Mouse (Mus musculus) heart, embryonic 12.5 days (tissue): ENCODE measurements at regions not wholly inside any gene's neighbourhood (a gene's known extent, or its start where the extent isn't known, plus 50 kb on each side); places are given as distances from the start of the nearest gene placed in this dataset.
A peak's percentile ranks its signal among the peaks of the same experiment; 100 is the strongest.

Source experiments
- ATAC-seq: fragments of 200-750 bp; cut with Nextera tagmentation; 2 replicates; pipeline ENCODE4 v1.8.0; 2017; ENCODE audit warnings: moderate TSS enrichment, moderate library complexity; ENCODE audit not compliant: insufficient number of reproducible peaks, low FRiP score
- H3K27ac ChIP-seq: fragments of 300-500 bp; sonication (generic); 2 replicates; pipeline ENCODE4 v1.5.1; 2016; ENCODE audit warnings: mild to moderate bottlenecking, moderate library complexity; ENCODE audit not compliant: poor library complexity, severe bottlenecking
- H3K27me3 ChIP-seq: fragments of 300-500 bp; sonication (generic); replicated peaks from 2 replicates; pipeline ENCODE4 v1.6.1; 2016; ENCODE audit warnings: mild to moderate bottlenecking, moderate library complexity
- H3K36me3 ChIP-seq: fragments of 300-500 bp; sonication (generic); 2 replicates; pipeline ENCODE4 v1.6.1; 2016; ENCODE audit warnings: mild to moderate bottlenecking, moderate library complexity
- H3K4me1 ChIP-seq: fragments of 300-500 bp; sonication (generic); replicated peaks from 2 replicates; pipeline ENCODE4 v1.6.1; 2016; ENCODE audit warnings: mild to moderate bottlenecking
- H3K4me2 ChIP-seq: fragments of 300-500 bp; sonication (generic); 2 replicates; pipeline ENCODE4 v1.6.1; 2016; ENCODE audit warnings: mild to moderate bottlenecking, moderate library complexity
- H3K4me3 ChIP-seq: fragments of 300-500 bp; sonication (generic); 2 replicates; pipeline ENCODE4 v1.5.1; 2016; ENCODE audit warnings: mild to moderate bottlenecking
- H3K9ac ChIP-seq: fragments of 300-500 bp; sonication (generic); 2 replicates; pipeline ENCODE4 v1.6.1; 2016; ENCODE audit warnings: mild to moderate bottlenecking, moderate library complexity
- H3K9me3 ChIP-seq: fragments of 300-500 bp; sonication (generic); replicated peaks from 2 replicates; pipeline ENCODE4 v1.6.1; 2016; ENCODE audit warnings: mild to moderate bottlenecking, moderate library complexity
- WGBS: fragments of 180-500 bp; shearing (Covaris S2); methylation state at CpG from one replicate; pipeline ENCODE4 v1.1.7; 2016; 5-methylcytosine and 5-hydroxymethylcytosine counted together

GRCm38 (mm10) chr7:129964192-129964591, 372.5 kb downstream of the Wdr11 start:
- H3K36me3 ChIP-seq = no peaks in the 10 kb centered on the region
- 12% methylated on average over 8 of the region's 8 CpGs for WGBS
- no peak overlapping the region for H3K27ac ChIP-seq
- no peak overlapping the region for H3K4me3 ChIP-seq
- ATAC-seq = 0 out of 2 replicates have a peak, but pooled peaks have one; percentile 15
- H3K9me3 ChIP-seq = no peaks in the 10 kb centered on the region
- H3K9ac ChIP-seq = no peak overlapping the region
- peaks cover 12% of the 10 kb centered on the region for H3K4me1 ChIP-seq
- H3K4me2 ChIP-seq = no peak overlapping the region
- H3K27me3 ChIP-seq = peaks cover 5% of the 10 kb centered on the region; the same call in 1 of the 2 replicates

GRCm38 (mm10) chr7:129965281-129966051, 373.8 kb downstream of the Wdr11 start:
- no peak overlapping the region for H3K4me2 ChIP-seq
- ATAC-seq = no peak
- H3K4me3 ChIP-seq = no peak overlapping the region
- no peak overlapping the region for H3K27ac ChIP-seq
- WGBS = 80% methylated on average over 9 of the region's 9 CpGs
- H3K9me3 ChIP-seq = no peaks in the 10 kb centered on the region
- no peaks in the 10 kb centered on the region for H3K36me3 ChIP-seq
- peaks cover 12% of the 10 kb centered on the region for H3K4me1 ChIP-seq
- no peak overlapping the region for H3K9ac ChIP-seq
- H3K27me3 ChIP-seq = peaks cover 5% of the 10 kb centered on the region; the same call in 1 of the 2 replicates

- Histone ChIP-seq H3K27me3 (no peaks in the 10 kb centered on the region), H3K4me3 (no peak overlapping the region), H3K9ac (no peak overlapping the region), H3K4me2 (no peak overlapping the region), H3K36me3 (no peaks in the 10 kb centered on the region), H3K27ac (no peak overlapping the region), H3K4me1 (peaks cover 12% of the 10 kb centered on the region), H3K9me3 (no peaks in the 10 kb centered on the region)
- WGBS = 82% methylated on average over 2 of the region's 2 CpGs
- ATAC-seq = no peak
Observed at GRCm38 (mm10) chr7:129966771-129967170, 375.1 kb downstream of the Wdr11 start.

- Histone ChIP-seq H3K4me2 (no peak overlapping the region), H3K4me1 (no peaks in the 10 kb centered on the region), H3K9me3 (no peaks in the 10 kb centered on the region), H3K27ac (no peak overlapping the region), H3K4me3 (no peak overlapping the region), H3K9ac (no peak overlapping the region), H3K36me3 (no peaks in the 10 kb centered on the region), H3K27me3 (no peaks in the 10 kb centered on the region)
- no peak for ATAC-seq
- WGBS = 90% methylated on average over 1 of the region's 1 CpGs
Observed at GRCm38 (mm10) chr7:129970201-129970600, 378.5 kb downstream of the Wdr11 start.

DNA sequence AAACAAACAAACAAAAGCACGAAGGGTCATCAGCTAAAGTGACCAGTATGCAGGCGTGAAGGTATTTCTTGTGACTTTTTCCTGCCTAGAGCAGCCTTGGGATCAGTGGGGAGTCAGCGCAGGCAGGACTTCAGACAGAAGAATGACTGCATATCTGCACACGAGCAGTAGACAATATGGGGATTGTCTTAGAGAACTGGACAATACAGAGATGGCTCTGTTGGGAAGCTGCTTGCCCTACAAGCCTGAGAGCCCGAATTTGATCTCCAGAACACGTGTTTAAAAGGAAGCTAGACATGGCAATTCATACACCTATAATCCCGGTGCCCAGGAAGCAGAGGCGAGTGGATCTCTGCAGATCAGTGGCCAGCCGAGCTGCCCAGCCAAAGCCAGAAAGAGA, 382.5 kb downstream of the Wdr11 start:
- 79% methylated on average over 9 of the region's 9 CpGs for WGBS
- Histone ChIP-seq H3K27me3 (no peaks in the 10 kb centered on the region), H3K27ac (no peak overlapping the region), H3K9ac (no peak overlapping the region), H3K4me1 (peaks cover 4% of the 10 kb centered on the region; the same call in 1 of the 2 replicates), H3K36me3 (no peaks in the 10 kb centered on the region), H3K4me3 (no peak overlapping the region), H3K4me2 (no peak overlapping the region), H3K9me3 (no peaks in the 10 kb centered on the region)
- ATAC-seq = no peak

DNA sequence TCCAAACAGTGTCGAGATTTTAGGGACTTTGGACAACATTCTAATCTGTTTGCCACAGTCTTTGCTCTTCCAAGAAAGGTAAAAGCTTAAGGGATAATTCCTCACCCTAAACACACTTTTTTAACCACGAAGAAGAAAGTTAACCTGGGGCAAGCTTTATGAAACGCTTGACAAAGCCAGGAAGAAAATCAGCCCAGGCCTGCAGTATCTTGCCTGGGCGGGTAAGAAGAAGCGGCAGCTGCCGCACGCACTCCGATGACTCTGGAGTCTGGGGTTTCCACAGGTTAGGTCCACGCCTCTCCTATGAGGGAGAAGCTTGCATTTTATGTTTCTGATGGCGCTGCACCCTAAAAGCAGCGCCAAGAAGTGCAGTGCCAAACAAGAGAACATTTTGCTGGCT, 383.2 kb downstream of the Wdr11 start:
- H3K4me2 ChIP-seq = no peak overlapping the region
- no peak overlapping the region for H3K9ac ChIP-seq
- no peaks in the 10 kb centered on the region for H3K36me3 ChIP-seq
- no peak overlapping the region for H3K27ac ChIP-seq
- H3K27me3 ChIP-seq = no peaks in the 10 kb centered on the region
- WGBS = 79% methylated on average over 11 of the region's 11 CpGs
- no peak for ATAC-seq
- H3K4me1 ChIP-seq = peaks cover 4% of the 10 kb centered on the region; the same call in 1 of the 2 replicates
- no peaks in the 10 kb centered on the region for H3K9me3 ChIP-seq
- no peak overlapping the region for H3K4me3 ChIP-seq

DNA sequence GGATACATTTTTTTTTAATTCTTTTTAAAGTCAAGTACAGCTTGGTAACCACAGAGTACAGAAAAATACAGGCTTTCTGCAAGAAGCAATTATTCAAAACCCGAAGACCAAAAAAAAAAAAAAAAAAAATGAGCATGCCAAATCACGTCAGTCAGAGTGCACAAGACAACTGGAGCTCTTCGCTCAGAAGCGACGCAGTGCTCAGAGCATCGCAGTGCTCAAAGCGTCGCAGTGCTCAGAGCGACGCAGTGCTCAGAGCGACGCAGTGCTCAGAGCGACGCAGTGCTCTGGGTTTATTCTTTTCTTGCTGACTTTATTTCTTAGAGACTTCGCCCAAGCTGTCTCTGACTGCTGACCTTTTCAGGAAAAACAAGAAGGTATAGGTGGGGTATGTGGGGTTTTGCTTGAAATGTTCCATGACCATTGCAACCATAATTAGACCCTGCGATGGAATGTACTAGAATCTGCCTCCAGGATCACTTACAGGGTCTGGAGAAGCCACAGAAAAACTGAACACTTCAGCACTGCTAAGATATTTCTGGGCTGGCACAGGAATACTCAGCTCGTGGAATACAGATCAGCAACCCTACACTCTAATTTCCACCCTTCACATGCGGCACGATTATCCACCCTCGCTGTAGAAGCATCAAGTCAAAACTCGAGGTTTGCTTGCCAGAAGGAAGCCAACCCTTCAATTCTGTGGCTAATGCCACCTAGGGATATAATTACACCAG, 384.3 kb downstream of the Wdr11 start:
- no peak overlapping the region for H3K9ac ChIP-seq
- H3K27me3 ChIP-seq = no peaks in the 10 kb centered on the region
- no peak for ATAC-seq
- no peak overlapping the region for H3K4me2 ChIP-seq
- H3K36me3 ChIP-seq = no peaks in the 10 kb centered on the region
- WGBS = 88% methylated on average over 21 of the region's 21 CpGs
- H3K27ac ChIP-seq = no peak overlapping the region
- H3K4me3 ChIP-seq = no peak overlapping the region
- peaks cover 4% of the 10 kb centered on the region; the same call in 1 of the 2 replicates for H3K4me1 ChIP-seq
- H3K9me3 ChIP-seq = no peaks in the 10 kb centered on the region

GRCm38 (mm10) chr7:129978576-129978975, 386.9 kb downstream of the Wdr11 start:
- Histone ChIP-seq H3K4me2 (no peak overlapping the region), H3K27ac (no peak overlapping the region), H3K9me3 (no peaks in the 10 kb centered on the region), H3K36me3 (no peaks in the 10 kb centered on the region), H3K4me1 (peaks cover 18% of the 10 kb centered on the region), H3K9ac (no peak overlapping the region), H3K27me3 (no peaks in the 10 kb centered on the region), H3K4me3 (no peak overlapping the region)
- no peak for ATAC-seq
- 57% methylated on average over 5 of the region's 5 CpGs for WGBS

DNA sequence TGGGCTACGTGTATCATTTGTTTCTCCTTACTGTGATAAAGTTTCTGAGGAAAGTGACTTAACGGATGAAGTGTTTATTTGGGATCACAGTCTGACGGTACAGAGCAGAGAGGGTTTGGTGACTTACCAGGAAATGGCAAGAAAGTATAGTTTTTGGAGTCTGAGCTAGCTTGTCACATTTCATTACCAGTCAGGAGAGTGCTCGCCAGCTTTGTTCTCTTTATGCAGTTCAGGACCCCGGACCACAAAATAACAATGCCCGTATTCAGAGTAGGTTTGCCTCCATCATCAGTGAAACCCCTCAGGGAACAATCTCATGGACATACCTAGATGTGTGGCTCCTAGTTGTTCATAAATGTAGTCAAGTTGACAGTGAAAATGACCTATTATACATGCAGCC, 387.7 kb downstream of the Wdr11 start:
- ATAC-seq = no peak
- Histone ChIP-seq H3K9ac (no peak overlapping the region), H3K4me2 (no peak overlapping the region), H3K4me1 (peaks cover 25% of the 10 kb centered on the region), H3K27ac (no peak overlapping the region), H3K27me3 (no peaks in the 10 kb centered on the region), H3K36me3 (no peaks in the 10 kb centered on the region), H3K9me3 (no peaks in the 10 kb centered on the region), H3K4me3 (no peak overlapping the region)
- WGBS = 64% methylated on average over 6 of the region's 6 CpGs

DNA sequence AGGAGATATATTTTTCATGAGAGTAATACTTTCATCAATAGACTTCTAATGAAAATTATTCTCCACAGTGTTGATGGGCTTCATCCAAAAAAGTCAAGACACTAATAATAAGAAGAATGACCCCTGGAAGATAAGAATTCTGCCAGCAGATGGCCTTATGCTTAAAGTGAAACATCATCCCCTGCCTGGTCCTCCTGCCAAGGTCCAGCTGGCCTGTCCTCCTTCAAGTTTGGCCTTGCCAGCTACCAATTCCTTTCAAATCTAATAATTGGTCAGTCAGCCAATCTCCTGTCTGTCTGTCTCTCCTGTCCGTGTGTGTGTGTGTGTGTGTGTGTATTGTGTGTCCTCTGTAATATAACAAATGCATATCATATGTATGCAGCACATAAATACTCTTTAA, 388.8 kb downstream of the Wdr11 start:
- no peak overlapping the region for H3K27ac ChIP-seq
- ATAC-seq = no peak
- 80% methylated on average over 1 of the region's 1 CpGs for WGBS

GRCm38 (mm10) chr7:129982411-129982810, 390.7 kb downstream of the Wdr11 start:
- H3K27me3 ChIP-seq = no peaks in the 10 kb centered on the region
- H3K9ac ChIP-seq = no peak overlapping the region
- H3K36me3 ChIP-seq = no peaks in the 10 kb centered on the region
- H3K4me3 ChIP-seq = no peak overlapping the region
- no peaks in the 10 kb centered on the region for H3K9me3 ChIP-seq
- H3K4me2 ChIP-seq = no peak overlapping the region
- no peak for ATAC-seq
- H3K27ac ChIP-seq = no peak overlapping the region
- H3K4me1 ChIP-seq = peaks cover 47% of the 10 kb centered on the region
- 59% methylated on average over 5 of the region's 5 CpGs for WGBS

More for the DNA sequence above, 388.8 kb downstream of the Wdr11 start:
- H3K4me2 ChIP-seq = no peak overlapping the region
- H3K4me3 ChIP-seq = no peak overlapping the region
- H3K9ac ChIP-seq = no peak overlapping the region
- no peaks in the 10 kb centered on the region for H3K9me3 ChIP-seq
- H3K4me1 ChIP-seq = peaks cover 32% of the 10 kb centered on the region
- H3K27me3 ChIP-seq = no peaks in the 10 kb centered on the region
- H3K36me3 ChIP-seq = no peaks in the 10 kb centered on the region
